Mouse (Mus musculus): ENCODE measurements around the gene Gm11992. TPM values are rescaled to one million over a fixed set of nuclear protein-coding genes. Genes with fewer than 3 reads are reported as not detected.

Gm11992 gene
- 3.5 and 4.2 TPM in 2 replicates for polyA plus RNA-seq (2014; fragmentation: Nextera tagmentation; extraction: Ambion mirVana)

GRCm38 (mm10) chr11:9048011-9048702, at the start of gene Gm11992:
TSS of gene Gm11992 (plus strand) at chr11:9048594.
- peak within 1 kb of the TSS; percentile 64 for H3K9ac ChIP-seq (ENCODE audit: low read length)
- peaks cover 12 to 37% of the 10 kb centered on the region in 2 experiments for H3K4me1 ChIP-seq (ENCODE audit: control insufficient read depth in 2 of 2, insufficient read depth in 2 of 2, low read length in 2 of 2)
- 3% methylated on average over 21 of the region's 21 CpGs for WGBS
- peak within 1 kb of the TSS; percentile 77 to 87 for H3K27ac ChIP-seq (replicated peaks in 1 of 2; ENCODE audit: control insufficient read depth in 1 of 2, insufficient read depth in 1 of 2, low read depth in 2 of 2, low read length in 2 of 2)
- H3K27me3 ChIP-seq (ENCODE audit: control insufficient read depth, insufficient read depth, low read length) = no peaks in the 10 kb centered on the region
- peak within 1 kb of the TSS; percentile 56 to 59 for H3K4me3 ChIP-seq (ENCODE audit: control insufficient read depth in 1 of 2, insufficient read depth in 1 of 2, low read depth in 1 of 2, low read length in 2 of 2)
- H3K9me3 ChIP-seq (ENCODE audit: control insufficient read depth, low read length) = no peaks in the 10 kb centered on the region
- H3K4me2 ChIP-seq (ENCODE audit: low read length) = peak within 1 kb of the TSS; percentile 93
- ATAC-seq (ENCODE audit: insufficient number of reproducible peaks, insufficient read depth, low FRiP score, low read depth) = peak; percentile 92
- H3K36me3 ChIP-seq (ENCODE audit: control insufficient read depth, insufficient read depth, low read length) = no peaks in the 10 kb centered on the region

DNA sequence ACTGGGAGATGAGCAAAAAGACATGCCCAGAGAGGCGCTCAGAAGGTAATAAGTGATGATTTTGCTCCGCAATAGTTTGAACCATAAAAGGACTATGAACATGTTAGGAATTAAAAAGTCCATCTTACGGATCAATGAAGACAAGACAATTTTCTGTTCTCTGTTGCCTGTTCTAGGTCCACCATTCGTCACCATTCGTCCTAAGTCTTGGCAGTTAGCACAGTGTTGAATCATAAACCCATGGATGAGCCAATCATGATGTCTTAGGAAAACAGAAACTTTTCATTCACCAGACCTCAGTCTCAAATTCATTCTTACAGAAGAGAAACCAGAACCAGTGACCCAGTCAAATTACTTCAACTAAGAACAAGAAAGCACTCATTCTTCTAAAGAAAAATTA, 39.6 kb upstream of the Gm11992 start:
- H3K9ac ChIP-seq (ENCODE audit: low read length) = no peak overlapping the region
- no peaks in the 10 kb centered on the region for H3K27me3 ChIP-seq (ENCODE audit: control insufficient read depth, insufficient read depth, low read length)
- H3K27ac ChIP-seq (replicated peaks in 1 of 2; ENCODE audit: control insufficient read depth in 1 of 2, insufficient read depth in 1 of 2, low read depth in 2 of 2, low read length in 2 of 2) = no peak overlapping the region
- WGBS = 92% methylated on average over 5 of the region's 5 CpGs
- H3K9me3 ChIP-seq (ENCODE audit: control insufficient read depth, low read length) = no peaks in the 10 kb centered on the region
- no peak for ATAC-seq (ENCODE audit: insufficient number of reproducible peaks, insufficient read depth, low FRiP score, low read depth)
- H3K4me2 ChIP-seq (ENCODE audit: low read length) = no peak overlapping the region
- no peak overlapping the region for H3K4me3 ChIP-seq (ENCODE audit: control insufficient read depth in 1 of 2, insufficient read depth in 1 of 2, low read depth in 1 of 2, low read length in 2 of 2)
- H3K36me3 ChIP-seq (ENCODE audit: control insufficient read depth, insufficient read depth, low read length) = peaks cover 42% of the 10 kb centered on the region
- peaks cover 0 to 12% of the 10 kb centered on the region in 2 experiments; a peak in 2 of 4 replicates for H3K4me1 ChIP-seq (ENCODE audit: control insufficient read depth in 2 of 2, insufficient read depth in 2 of 2, low read length in 2 of 2)

DNA sequence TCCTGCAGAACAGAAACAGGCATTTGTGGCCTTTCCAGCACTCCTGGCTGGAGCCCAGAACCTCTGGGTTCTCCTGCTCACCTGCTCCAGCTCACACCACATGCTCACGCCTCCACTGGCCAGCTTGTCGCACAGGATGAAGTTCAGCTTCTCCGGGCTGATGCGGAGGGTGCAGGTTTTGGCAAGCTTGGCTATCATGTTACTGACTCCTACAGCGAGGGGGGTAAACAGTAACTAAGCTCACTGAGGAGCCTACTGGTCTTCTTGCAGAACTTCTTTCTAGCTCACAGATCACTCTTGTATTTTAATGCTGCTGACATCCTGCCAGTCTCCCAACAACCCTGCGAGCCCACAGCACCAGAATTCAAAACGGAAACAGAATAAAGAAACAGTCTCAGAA, 38.0 kb upstream of the Gm11992 start:
- peak overlapping the region; percentile 88 for H3K4me2 ChIP-seq (ENCODE audit: low read length)
- H3K9ac ChIP-seq (ENCODE audit: low read length) = peak overlapping the region; percentile 89
- H3K4me3 ChIP-seq (ENCODE audit: control insufficient read depth in 1 of 2, insufficient read depth in 1 of 2, low read depth in 1 of 2, low read length in 2 of 2) = peak overlapping the region; percentile 63 to 91
- peak overlapping the region; percentile 90 to 96 for H3K27ac ChIP-seq (replicated peaks in 1 of 2; ENCODE audit: control insufficient read depth in 1 of 2, insufficient read depth in 1 of 2, low read depth in 2 of 2, low read length in 2 of 2)
- peaks cover 0 to 12% of the 10 kb centered on the region in 2 experiments; a peak in 2 of 4 replicates for H3K4me1 ChIP-seq (ENCODE audit: control insufficient read depth in 2 of 2, insufficient read depth in 2 of 2, low read length in 2 of 2)
- ATAC-seq (ENCODE audit: insufficient number of reproducible peaks, insufficient read depth, low FRiP score, low read depth) = no peak
- no peaks in the 10 kb centered on the region for H3K27me3 ChIP-seq (ENCODE audit: control insufficient read depth, insufficient read depth, low read length)
- under 1% methylated on average over 7 of the region's 7 CpGs for WGBS
- H3K36me3 ChIP-seq (ENCODE audit: control insufficient read depth, insufficient read depth, low read length) = peaks cover 26% of the 10 kb centered on the region
- no peaks in the 10 kb centered on the region for H3K9me3 ChIP-seq (ENCODE audit: control insufficient read depth, low read length)

GRCm38 (mm10) chr11:9010853-9011339, 37.5 kb upstream of the Gm11992 start, which contains the start of gene Hus1:
TSS of gene Hus1 (minus strand) at chr11:9011191.
- peak within 1 kb of the TSS; percentile 89 for H3K9ac ChIP-seq (ENCODE audit: low read length)
- peak within 1 kb of the TSS; percentile 88 for H3K4me2 ChIP-seq (ENCODE audit: low read length)
- peaks cover 21% of the 10 kb centered on the region for H3K36me3 ChIP-seq (ENCODE audit: control insufficient read depth, insufficient read depth, low read length)
- no peaks in the 10 kb centered on the region for H3K9me3 ChIP-seq (ENCODE audit: control insufficient read depth, low read length)
- ATAC-seq (ENCODE audit: insufficient number of reproducible peaks, insufficient read depth, low FRiP score, low read depth) = peak; percentile 95
- peak within 1 kb of the TSS; percentile 90 to 96 for H3K27ac ChIP-seq (replicated peaks in 1 of 2; ENCODE audit: control insufficient read depth in 1 of 2, insufficient read depth in 1 of 2, low read depth in 2 of 2, low read length in 2 of 2)
- no peaks in the 10 kb centered on the region for H3K27me3 ChIP-seq (ENCODE audit: control insufficient read depth, insufficient read depth, low read length)
- peaks cover 0 to 12% of the 10 kb centered on the region in 2 experiments; a peak in 2 of 4 replicates for H3K4me1 ChIP-seq (ENCODE audit: control insufficient read depth in 2 of 2, insufficient read depth in 2 of 2, low read length in 2 of 2)
- under 1% methylated on average over 43 of the region's 43 CpGs for WGBS
- peak within 1 kb of the TSS; percentile 63 to 91 for H3K4me3 ChIP-seq (ENCODE audit: control insufficient read depth in 1 of 2, insufficient read depth in 1 of 2, low read depth in 1 of 2, low read length in 2 of 2)

GRCm38 (mm10) chr11:9011348-9011747, 37.0 kb upstream of the Gm11992 start:
- no peaks in the 10 kb centered on the region for H3K9me3 ChIP-seq (ENCODE audit: control insufficient read depth, low read length)
- no peak for ATAC-seq (ENCODE audit: insufficient number of reproducible peaks, insufficient read depth, low FRiP score, low read depth)
- H3K4me2 ChIP-seq (ENCODE audit: low read length) = peak overlapping the region; percentile 88
- H3K4me1 ChIP-seq (ENCODE audit: control insufficient read depth in 2 of 2, insufficient read depth in 2 of 2, low read length in 2 of 2) = peaks cover 0 to 12% of the 10 kb centered on the region in 2 experiments; a peak in 2 of 4 replicates
- 1% methylated on average over 3 of the region's 3 CpGs for WGBS
- H3K36me3 ChIP-seq (ENCODE audit: control insufficient read depth, insufficient read depth, low read length) = peaks cover 16% of the 10 kb centered on the region
- H3K27me3 ChIP-seq (ENCODE audit: control insufficient read depth, insufficient read depth, low read length) = no peaks in the 10 kb centered on the region
- H3K4me3 ChIP-seq (ENCODE audit: control insufficient read depth in 1 of 2, insufficient read depth in 1 of 2, low read depth in 1 of 2, low read length in 2 of 2) = peak overlapping the region; percentile 63 to 91
- peak overlapping the region; percentile 89 for H3K9ac ChIP-seq (ENCODE audit: low read length)
- H3K27ac ChIP-seq (replicated peaks in 1 of 2; ENCODE audit: control insufficient read depth in 1 of 2, insufficient read depth in 1 of 2, low read depth in 2 of 2, low read length in 2 of 2) = peak overlapping the region; percentile 90 to 96

DNA sequence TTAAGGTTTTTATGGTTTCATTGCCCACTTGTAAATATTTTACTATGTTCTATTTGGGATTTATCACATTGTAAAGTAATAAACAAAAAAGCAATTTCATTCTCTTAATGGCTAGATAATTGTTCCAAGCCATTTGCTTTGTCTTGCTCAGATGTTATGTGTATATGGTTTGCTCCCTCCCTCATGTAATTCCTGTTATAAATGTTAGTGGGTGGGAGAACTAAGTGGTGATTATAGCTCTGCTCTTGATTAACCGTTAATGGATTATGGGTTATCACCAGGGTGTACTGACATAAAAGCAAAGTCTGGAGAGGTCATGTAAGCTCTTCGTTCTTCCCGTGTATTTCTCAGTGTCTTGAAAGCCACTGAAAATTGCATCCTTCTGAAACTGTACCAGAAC, 33.7 kb upstream of the Gm11992 start:
- no peak overlapping the region for H3K4me3 ChIP-seq (ENCODE audit: control insufficient read depth in 1 of 2, insufficient read depth in 1 of 2, low read depth in 1 of 2, low read length in 2 of 2)
- no peak for ATAC-seq (ENCODE audit: insufficient number of reproducible peaks, insufficient read depth, low FRiP score, low read depth)
- peaks cover 0 to 6% of the 10 kb centered on the region in 2 experiments; a peak in 2 of 4 replicates for H3K4me1 ChIP-seq (ENCODE audit: control insufficient read depth in 2 of 2, insufficient read depth in 2 of 2, low read length in 2 of 2)
- no peak overlapping the region for H3K27ac ChIP-seq (replicated peaks in 1 of 2; ENCODE audit: control insufficient read depth in 1 of 2, insufficient read depth in 1 of 2, low read depth in 2 of 2, low read length in 2 of 2)
- no peaks in the 10 kb centered on the region for H3K36me3 ChIP-seq (ENCODE audit: control insufficient read depth, insufficient read depth, low read length)
- no peak overlapping the region for H3K4me2 ChIP-seq (ENCODE audit: low read length)
- H3K9me3 ChIP-seq (ENCODE audit: control insufficient read depth, low read length) = no peaks in the 10 kb centered on the region
- WGBS = 77% methylated on average over 3 of the region's 3 CpGs
- H3K27me3 ChIP-seq (ENCODE audit: control insufficient read depth, insufficient read depth, low read length) = no peaks in the 10 kb centered on the region
- H3K9ac ChIP-seq (ENCODE audit: low read length) = no peak overlapping the region

- no peaks in the 10 kb centered on the region for H3K27me3 ChIP-seq (ENCODE audit: control insufficient read depth, insufficient read depth, low read length)
- no peak overlapping the region for H3K27ac ChIP-seq (replicated peaks in 1 of 2; ENCODE audit: control insufficient read depth in 1 of 2, insufficient read depth in 1 of 2, low read depth in 2 of 2, low read length in 2 of 2)
- H3K4me3 ChIP-seq (ENCODE audit: control insufficient read depth in 1 of 2, insufficient read depth in 1 of 2, low read depth in 1 of 2, low read length in 2 of 2) = no peak overlapping the region
- H3K9ac ChIP-seq (ENCODE audit: low read length) = no peak overlapping the region
- 70% methylated on average over 6 of the region's 6 CpGs for WGBS
- H3K4me1 ChIP-seq (ENCODE audit: control insufficient read depth in 2 of 2, insufficient read depth in 2 of 2, low read length in 2 of 2) = no peaks in the 10 kb centered on the region
- no peak for ATAC-seq (ENCODE audit: insufficient number of reproducible peaks, insufficient read depth, low FRiP score, low read depth)
- no peaks in the 10 kb centered on the region for H3K36me3 ChIP-seq (ENCODE audit: control insufficient read depth, insufficient read depth, low read length)
- H3K9me3 ChIP-seq (ENCODE audit: control insufficient read depth, low read length) = no peaks in the 10 kb centered on the region
- no peak overlapping the region for H3K4me2 ChIP-seq (ENCODE audit: low read length)
Measured at GRCm38 (mm10) chr11:9018491-9019267, 29.7 kb upstream of the Gm11992 start.

Measured in heart, embryonic 14.5 days (tissue).